Mouse (Mus musculus): ENCODE measurements around the gene Vwde. TPM values are rescaled to one million over a fixed set of nuclear protein-coding genes. Genes with fewer than 3 reads are reported as not detected.

Gene Vwde
- polyA plus RNA-seq, 1 experiment from 2014 or later, result not detected

DNA sequence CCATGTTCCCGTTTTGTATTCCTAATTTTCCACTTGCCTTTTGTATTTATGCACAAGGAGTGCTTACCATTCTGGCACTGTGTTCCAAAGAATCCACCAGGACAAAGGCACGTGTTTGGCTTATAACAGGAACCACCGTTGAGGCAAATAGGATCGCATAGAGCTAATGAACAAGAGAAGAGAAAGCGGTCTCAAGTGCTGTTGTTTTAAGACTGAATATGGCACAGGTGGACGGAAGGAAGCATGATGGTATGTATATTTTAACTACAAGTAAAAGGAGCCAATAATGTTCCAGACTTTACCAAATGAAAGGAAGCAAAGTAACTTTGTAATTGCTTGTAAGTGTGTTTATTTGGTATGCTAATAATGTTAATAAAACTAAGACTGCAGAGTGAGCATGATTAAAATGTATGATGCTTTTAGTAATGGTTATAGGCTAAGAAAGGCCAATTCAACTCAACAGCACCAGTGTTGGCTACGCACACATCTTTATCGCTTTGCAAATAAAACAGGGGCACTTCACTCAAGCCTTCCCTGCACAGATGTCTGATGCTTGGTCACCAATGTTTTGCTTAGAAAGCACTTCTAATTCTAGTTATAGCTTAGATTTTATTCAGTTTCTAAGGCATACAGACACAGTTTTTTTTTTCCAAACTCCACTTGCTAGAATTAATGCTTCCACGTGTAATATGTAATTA lies 58.4 kb downstream of the Vwde start:
- Histone ChIP-seq H3K36me3 (ENCODE audit: control insufficient read depth, insufficient read depth, low read length) (no peaks in the 10 kb centered on the region), H3K27ac (ENCODE audit: low read length) (no peak overlapping the region), H3K27me3 (ENCODE audit: control insufficient read depth, insufficient read depth, low read depth, low read length) (no peaks in the 10 kb centered on the region), H3K9ac (ENCODE audit: low read depth, low read length) (no peak overlapping the region), H3K4me2 (ENCODE audit: low read length) (no peak overlapping the region), H3K9me3 (replicated peaks; ENCODE audit: control insufficient read depth, low read length, poor library complexity, severe bottlenecking) (no peaks in the 10 kb centered on the region), H3K4me3 (ENCODE audit: low read depth, low read length) (no peak overlapping the region), H3K4me1 (ENCODE audit: control insufficient read depth, insufficient read depth, low read length) (no peaks in the 10 kb centered on the region)
- WGBS, result 62% methylated on average over 9 of the region's 9 CpGs
- no peak for ATAC-seq

DNA sequence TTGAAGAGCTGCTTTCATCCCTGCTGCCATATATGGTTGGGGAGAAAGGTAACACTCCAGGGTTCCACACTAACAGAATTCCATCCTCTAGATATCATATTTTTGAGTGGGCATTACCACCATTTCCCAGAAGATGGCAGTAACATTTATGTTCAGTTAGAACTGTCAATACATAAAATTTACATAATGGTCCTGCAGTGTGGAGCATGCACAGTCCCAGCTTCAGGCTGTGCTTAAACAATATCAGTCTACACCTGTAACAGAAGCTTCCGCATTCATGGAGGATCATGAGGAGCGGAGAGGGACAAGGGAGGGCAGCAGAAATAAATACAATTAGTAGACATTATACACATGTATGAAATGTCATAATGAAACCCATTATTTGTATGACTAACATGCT lies 65.3 kb downstream of the Vwde start:
- H3K9me3 ChIP-seq (replicated peaks; ENCODE audit: control insufficient read depth, low read length, poor library complexity, severe bottlenecking), result no peaks in the 10 kb centered on the region
- H3K36me3 ChIP-seq (ENCODE audit: control insufficient read depth, insufficient read depth, low read length), result no peaks in the 10 kb centered on the region
- no peaks in the 10 kb centered on the region for H3K4me1 ChIP-seq (ENCODE audit: control insufficient read depth, insufficient read depth, low read length)
- no peak overlapping the region for H3K27ac ChIP-seq (ENCODE audit: low read length)
- no peak overlapping the region for H3K4me3 ChIP-seq (ENCODE audit: low read depth, low read length)
- no peak overlapping the region for H3K9ac ChIP-seq (ENCODE audit: low read depth, low read length)
- H3K27me3 ChIP-seq (ENCODE audit: control insufficient read depth, insufficient read depth, low read depth, low read length), result no peaks in the 10 kb centered on the region
- peak; percentile 85 for ATAC-seq
- no peak overlapping the region for H3K4me2 ChIP-seq (ENCODE audit: low read length)
- WGBS, result 76% methylated on average over 2 of the region's 2 CpGs

DNA sequence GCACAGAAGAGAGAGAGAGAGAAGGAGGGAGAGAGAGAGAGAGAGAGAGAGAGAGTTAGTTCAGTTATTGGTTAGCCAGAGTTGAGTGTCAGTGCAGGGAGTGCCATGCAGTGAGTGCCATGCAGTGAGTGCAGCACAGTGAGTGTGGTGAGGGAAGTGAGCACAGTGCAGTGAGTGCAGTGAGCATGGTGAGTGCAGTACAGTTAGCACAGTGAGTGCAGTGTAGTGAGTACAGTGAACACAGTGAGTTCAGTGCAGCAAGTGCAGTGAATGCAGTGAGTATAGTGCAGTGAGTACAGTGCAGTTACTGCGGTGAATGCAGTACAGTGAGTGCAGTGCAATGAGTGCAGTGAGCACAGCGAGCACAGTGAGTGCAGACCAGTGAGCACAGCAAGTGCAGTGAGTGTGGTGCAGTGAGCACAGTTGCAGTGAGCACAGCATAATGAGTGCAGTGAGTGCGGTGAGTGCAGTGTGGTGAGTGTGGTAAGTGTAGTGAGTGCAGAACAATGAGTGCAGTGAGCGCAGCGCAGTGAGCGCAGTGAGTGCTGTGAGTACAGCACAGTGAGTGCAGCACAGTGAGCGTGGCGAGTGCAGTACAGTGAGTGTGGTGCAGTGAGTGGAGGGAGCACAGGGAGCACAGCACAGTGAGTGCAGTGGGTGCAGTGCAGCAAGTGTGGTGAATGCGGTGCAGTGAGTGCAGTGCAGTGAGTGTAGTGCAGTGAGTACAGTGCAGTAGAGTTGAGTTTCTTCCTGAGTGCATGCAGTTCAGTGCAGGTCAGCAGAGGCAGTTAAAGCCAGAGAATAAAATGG lies 70.7 kb downstream of the Vwde start:
- no peaks in the 10 kb centered on the region for H3K9me3 ChIP-seq (replicated peaks; ENCODE audit: control insufficient read depth, low read length, poor library complexity, severe bottlenecking)
- no peaks in the 10 kb centered on the region for H3K4me1 ChIP-seq (ENCODE audit: control insufficient read depth, insufficient read depth, low read length)
- no peaks in the 10 kb centered on the region for H3K36me3 ChIP-seq (ENCODE audit: control insufficient read depth, insufficient read depth, low read length)
- no peaks in the 10 kb centered on the region for H3K27me3 ChIP-seq (ENCODE audit: control insufficient read depth, insufficient read depth, low read depth, low read length)
- no peak overlapping the region for H3K4me3 ChIP-seq (ENCODE audit: low read depth, low read length)
- H3K9ac ChIP-seq (ENCODE audit: low read depth, low read length), result no peak overlapping the region
- 95% methylated on average over 9 of the region's 9 CpGs for WGBS
- H3K4me2 ChIP-seq (ENCODE audit: low read length), result no peak overlapping the region
- no peak for ATAC-seq
- no peak overlapping the region for H3K27ac ChIP-seq (ENCODE audit: low read length)

DNA sequence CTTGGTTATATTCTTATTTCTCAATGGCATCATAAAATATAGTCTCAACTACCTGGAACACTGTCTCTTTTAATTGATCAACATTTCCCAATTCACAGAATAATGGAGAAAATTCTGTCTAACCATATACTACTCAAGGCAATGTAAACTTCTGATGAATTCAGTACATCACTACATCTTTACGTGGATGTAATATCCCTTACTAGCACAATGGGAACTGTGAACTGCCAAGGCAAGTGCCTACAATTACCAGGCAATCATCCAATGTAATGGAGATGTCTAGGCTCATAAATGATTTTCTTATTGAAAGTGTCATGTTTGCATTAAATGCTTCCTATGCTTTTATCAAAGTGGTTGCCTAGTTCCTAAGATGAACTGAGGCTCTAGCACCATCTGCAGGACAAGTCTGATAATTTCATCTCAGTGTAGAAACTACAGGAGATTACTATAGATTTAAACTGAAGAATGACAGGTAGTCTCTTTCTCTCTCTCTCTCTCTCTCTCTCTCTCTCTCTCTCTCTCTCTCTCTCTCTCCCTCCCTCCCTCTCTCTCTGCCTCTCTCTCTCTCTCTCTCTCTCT lies 72.6 kb downstream of the Vwde start:
- Histone ChIP-seq H3K27ac (ENCODE audit: low read length) (no peak overlapping the region), H3K4me2 (ENCODE audit: low read length) (no peak overlapping the region), H3K9ac (ENCODE audit: low read depth, low read length) (no peak overlapping the region), H3K27me3 (ENCODE audit: control insufficient read depth, insufficient read depth, low read depth, low read length) (no peaks in the 10 kb centered on the region), H3K36me3 (ENCODE audit: control insufficient read depth, insufficient read depth, low read length) (no peaks in the 10 kb centered on the region), H3K9me3 (replicated peaks; ENCODE audit: control insufficient read depth, low read length, poor library complexity, severe bottlenecking) (no peaks in the 10 kb centered on the region), H3K4me3 (ENCODE audit: low read depth, low read length) (no peak overlapping the region), H3K4me1 (ENCODE audit: control insufficient read depth, insufficient read depth, low read length) (no peaks in the 10 kb centered on the region)
- ATAC-seq, result peak; percentile 73; the same call in 1 of the 2 replicates
- 71% methylated on average over 1 of the region's 1 CpGs for WGBS

DNA sequence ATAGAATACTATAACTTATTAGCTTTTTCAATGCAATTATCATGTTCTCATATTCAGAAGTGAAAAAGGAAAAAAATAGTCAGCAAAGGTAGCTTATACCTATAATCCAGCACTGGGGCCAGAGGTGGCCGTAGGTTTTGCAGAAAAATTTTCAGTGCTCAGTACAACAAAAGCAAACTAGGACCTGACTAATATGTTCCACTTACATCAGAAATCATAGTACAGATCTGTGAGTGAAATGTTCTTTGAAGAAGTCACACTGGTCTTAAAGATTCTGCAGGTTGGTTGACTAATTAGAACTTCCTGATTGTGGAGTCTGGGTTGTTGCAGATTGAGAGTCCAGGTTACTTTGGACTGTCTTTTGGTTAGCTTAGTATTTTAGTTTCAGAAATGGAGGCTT lies 87.5 kb downstream of the Vwde start:
- no peak overlapping the region for H3K27ac ChIP-seq (ENCODE audit: low read length)
- no peak overlapping the region for H3K9ac ChIP-seq (ENCODE audit: low read depth, low read length)
- H3K4me1 ChIP-seq (ENCODE audit: control insufficient read depth, insufficient read depth, low read length), result no peaks in the 10 kb centered on the region
- no peak overlapping the region for H3K4me3 ChIP-seq (ENCODE audit: low read depth, low read length)
- no peaks in the 10 kb centered on the region for H3K36me3 ChIP-seq (ENCODE audit: control insufficient read depth, insufficient read depth, low read length)
- 95% methylated on average over 1 of the region's 1 CpGs for WGBS
- H3K4me2 ChIP-seq (ENCODE audit: low read length), result no peak overlapping the region
- no peak for ATAC-seq
- H3K9me3 ChIP-seq (replicated peaks; ENCODE audit: control insufficient read depth, low read length, poor library complexity, severe bottlenecking), result no peaks in the 10 kb centered on the region
- H3K27me3 ChIP-seq (ENCODE audit: control insufficient read depth, insufficient read depth, low read depth, low read length), result no peaks in the 10 kb centered on the region

DNA sequence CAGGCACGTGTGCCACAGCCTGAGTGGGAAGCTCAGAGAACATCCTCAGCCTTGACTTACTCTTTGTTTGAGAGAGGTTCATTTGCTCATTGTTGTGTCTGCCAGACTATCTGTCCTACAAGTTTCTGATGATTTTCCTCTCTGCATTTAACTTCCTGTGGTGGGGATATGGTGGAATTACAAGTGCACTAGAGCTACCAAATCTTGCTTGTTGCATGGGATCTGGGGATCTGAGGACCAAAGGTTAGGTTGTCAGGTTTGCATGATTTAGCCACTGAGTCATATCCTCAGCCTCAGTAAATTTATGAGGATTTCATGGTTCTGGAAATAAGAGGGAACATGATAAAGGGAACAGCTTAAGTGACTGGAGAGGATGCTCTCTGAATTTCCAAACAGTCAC lies 116.1 kb downstream of the Vwde start:
- ATAC-seq, result no peak
- 65% methylated on average over 1 of the region's 1 CpGs for WGBS
- H3K4me2 ChIP-seq (ENCODE audit: low read length), result no peak overlapping the region
- H3K4me3 ChIP-seq (ENCODE audit: low read depth, low read length), result no peak overlapping the region
- no peaks in the 10 kb centered on the region for H3K27me3 ChIP-seq (ENCODE audit: control insufficient read depth, insufficient read depth, low read depth, low read length)
- H3K9me3 ChIP-seq (replicated peaks; ENCODE audit: control insufficient read depth, low read length, poor library complexity, severe bottlenecking), result no peaks in the 10 kb centered on the region
- no peaks in the 10 kb centered on the region for H3K36me3 ChIP-seq (ENCODE audit: control insufficient read depth, insufficient read depth, low read length)
- no peaks in the 10 kb centered on the region for H3K4me1 ChIP-seq (ENCODE audit: control insufficient read depth, insufficient read depth, low read length)
- no peak overlapping the region for H3K9ac ChIP-seq (ENCODE audit: low read depth, low read length)
- H3K27ac ChIP-seq (ENCODE audit: low read length), result no peak overlapping the region

Other genes with a start within 250 kb of the Vwde start
- 36.2 and 46.2 TPM in 2 replicates for gene Tmem106b, start 155.2 kb downstream of the Vwde start, polyA plus RNA-seq (2015; fragmentation: Nextera tagmentation; extraction: Ambion mirVana)

All from midbrain, embryonic 16.5 days (tissue).